Mouse (Mus musculus) forebrain, embryonic 11.5 days (tissue): Measurements from ENCODE around the gene Ppp2r5c. TPM values are rescaled to one million over a fixed set of nuclear protein-coding genes. Genes with fewer than 3 reads are reported as not detected.

Experiments used
- ATAC-seq: fragments of 200-750 bp; cut with Nextera tagmentation; replicated peaks from 2 replicates; pipeline ENCODE4 v1.8.0; 2017; ENCODE audit warnings: moderate TSS enrichment; ENCODE audit not compliant: low FRiP score
- DNase-seq: peaks from one replicate; pipeline ENCODE4 v3.0.0-alpha.2; 2017; ENCODE audit warnings: low spot score
- H3K27ac ChIP-seq: fragments of 300-500 bp; sonication (generic); 2 replicates; pipeline ENCODE4 v1.5.1; 2014; ENCODE audit warnings: low read depth, low read length
- H3K27me3 ChIP-seq: fragments of 300-500 bp; sonication (generic); 2 replicates; pipeline ENCODE4 v1.6.1; 2014; ENCODE audit warnings: mild to moderate bottlenecking, low read length, mixed read lengths; ENCODE audit not compliant: control insufficient read depth, insufficient read depth
- H3K36me3 ChIP-seq: fragments of 300-500 bp; sonication (generic); 2 replicates; pipeline ENCODE4 v1.6.1; 2014; ENCODE audit warnings: mild to moderate bottlenecking, low read length, moderate library complexity, mixed read lengths; ENCODE audit not compliant: control insufficient read depth, insufficient read depth
- H3K4me1 ChIP-seq: fragments of 300-500 bp; sonication (generic); replicated peaks from 2 replicates; pipeline ENCODE4 v1.6.1; 2014; ENCODE audit warnings: low read length, mixed read lengths; ENCODE audit not compliant: control insufficient read depth, insufficient read depth
- H3K4me2 ChIP-seq: fragments of 300-500 bp; sonication (generic); 2 replicates; pipeline ENCODE4 v1.6.1; 2014; ENCODE audit warnings: low read depth, mild to moderate bottlenecking, low read length, moderate library complexity, mixed read lengths; ENCODE audit not compliant: severe bottlenecking
- H3K4me3 ChIP-seq: fragments of 300-500 bp; sonication (generic); 2 replicates; pipeline ENCODE4 v1.5.1; 2014; ENCODE audit warnings: low read depth, low read length
- H3K9ac ChIP-seq: fragments of 300-500 bp; sonication (generic); 2 replicates; pipeline ENCODE4 v1.6.1; 2014; ENCODE audit warnings: low read length
- H3K9me3 ChIP-seq: fragments of 300-500 bp; sonication (generic); 2 replicates; pipeline ENCODE4 v1.6.1; 2016; ENCODE audit warnings: low read length, mixed read lengths; ENCODE audit not compliant: control insufficient read depth
- WGBS: fragments of 180-500 bp; shearing (Covaris S2); extraction: QIAGEN DNeasy Blood & Tissue Kit; methylation state at CpG from one replicate; pipeline ENCODE4 v1.1.7; 2014; 5-methylcytosine and 5-hydroxymethylcytosine counted together
- polyA plus RNA-seq: library from polyadenylated mRNA; unstranded; fragments of >200 nt; fragmentation: Nextera tagmentation; extraction: Ambion mirVana; gene quantifications from 2 replicates; pipeline ENCODE4 v1.2.1, GENCODE M21; 2014

The Ppp2r5c gene
- polyA plus RNA-seq, 1 experiment from 2014 or later: 163 TPM

DNA sequence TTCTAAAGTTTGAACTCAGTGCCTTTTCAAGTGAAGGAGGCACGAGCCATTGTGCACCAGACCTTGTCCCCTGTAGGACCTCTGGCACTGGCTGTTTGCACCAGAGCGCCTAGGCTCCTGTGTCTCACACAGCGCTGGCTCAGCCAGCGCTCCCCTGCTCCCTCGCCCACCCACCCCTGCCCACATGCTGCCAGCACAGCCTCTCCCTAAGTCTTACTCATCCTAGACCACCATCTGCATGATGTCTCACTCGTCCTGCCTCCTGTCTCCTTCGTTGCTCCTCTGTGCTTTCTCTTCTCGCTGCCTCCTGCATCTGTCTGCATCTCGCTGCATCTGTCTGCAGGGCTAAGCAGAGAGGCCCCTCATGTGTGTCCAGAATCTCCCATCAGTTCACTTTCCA is 131.4 kb downstream of the Ppp2r5c start:
- Histone ChIP-seq H3K4me1 (no peaks in the 10 kb centered on the region), H3K4me2 (no peak overlapping the region), H3K36me3 (no peaks in the 10 kb centered on the region; the same call in 1 of the 2 replicates), H3K4me3 (no peak overlapping the region), H3K9ac (no peak overlapping the region), H3K27me3 (no peaks in the 10 kb centered on the region), H3K27ac (no peak overlapping the region), H3K9me3 (no peaks in the 10 kb centered on the region)
- no peak for DNase-seq
- 93% methylated on average over 9 of the region's 9 CpGs for WGBS
- no peak for ATAC-seq

DNA sequence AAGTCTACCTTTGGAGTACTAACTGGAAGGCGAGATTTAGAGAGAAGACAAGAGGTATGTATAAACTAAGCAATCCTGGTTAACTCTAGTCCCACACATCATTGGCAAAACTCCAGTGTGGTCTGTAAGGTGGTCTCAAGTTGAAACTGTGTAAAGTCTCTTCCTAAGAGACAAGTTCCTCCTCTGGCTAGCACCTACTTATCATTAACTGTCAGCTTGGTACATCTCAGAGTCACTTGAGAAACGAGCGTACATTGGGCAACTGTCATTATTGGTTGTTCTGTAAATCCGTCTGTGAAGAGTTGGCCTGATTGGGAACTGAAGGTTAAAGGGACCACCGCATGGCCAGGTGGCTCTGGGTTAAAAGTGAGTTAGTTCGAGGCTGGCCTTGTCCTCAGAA is 141.7 kb downstream of the Ppp2r5c start:
- no peak overlapping the region for H3K4me2 ChIP-seq
- 77% methylated on average over 6 of the region's 6 CpGs for WGBS
- H3K36me3 ChIP-seq: no peaks in the 10 kb centered on the region
- H3K27ac ChIP-seq: no peak overlapping the region
- peaks cover 5% of the 10 kb centered on the region; the same call in 1 of the 2 replicates for H3K4me1 ChIP-seq
- DNase-seq (no peak), ATAC-seq (no peak)
- no peaks in the 10 kb centered on the region for H3K27me3 ChIP-seq
- no peaks in the 10 kb centered on the region for H3K9me3 ChIP-seq
- no peak overlapping the region for H3K4me3 ChIP-seq
- no peak overlapping the region for H3K9ac ChIP-seq

DNA sequence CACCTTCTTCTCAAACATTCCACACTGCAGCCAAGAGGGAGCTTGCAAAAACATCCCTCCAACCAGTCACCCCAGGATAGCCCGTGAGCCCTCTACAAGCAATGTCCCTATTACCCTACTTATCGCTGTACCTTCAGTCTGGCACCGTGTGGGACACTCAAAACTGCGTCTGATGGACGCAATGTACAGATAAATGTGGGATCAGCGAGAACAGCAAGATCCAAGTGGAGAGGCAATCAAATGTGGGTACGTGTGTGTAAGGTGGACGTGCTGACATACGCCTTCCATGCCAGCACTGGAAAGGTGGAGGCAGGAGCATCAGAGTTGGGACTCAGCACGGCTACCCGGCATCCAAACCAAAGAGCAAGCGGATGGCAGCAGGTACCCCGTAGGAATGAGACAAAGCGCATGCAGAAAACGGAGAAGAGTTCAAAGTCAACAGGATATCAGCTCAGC is 143.9 kb downstream of the Ppp2r5c start:
- H3K4me2 ChIP-seq: peak overlapping the region; percentile 98
- peak overlapping the region; percentile 82 for H3K4me3 ChIP-seq
- H3K9ac ChIP-seq: peak overlapping the region; percentile 89
- no peaks in the 10 kb centered on the region for H3K27me3 ChIP-seq
- WGBS: 3% methylated on average over 15 of the region's 15 CpGs
- no peaks in the 10 kb centered on the region for H3K36me3 ChIP-seq
- peaks cover 5% of the 10 kb centered on the region; the same call in 1 of the 2 replicates for H3K4me1 ChIP-seq
- peak overlapping the region; percentile 75 for H3K27ac ChIP-seq
- ATAC-seq (no peak; the same call in none of the 2 replicates), DNase-seq (no peak)
- no peaks in the 10 kb centered on the region for H3K9me3 ChIP-seq

DNA sequence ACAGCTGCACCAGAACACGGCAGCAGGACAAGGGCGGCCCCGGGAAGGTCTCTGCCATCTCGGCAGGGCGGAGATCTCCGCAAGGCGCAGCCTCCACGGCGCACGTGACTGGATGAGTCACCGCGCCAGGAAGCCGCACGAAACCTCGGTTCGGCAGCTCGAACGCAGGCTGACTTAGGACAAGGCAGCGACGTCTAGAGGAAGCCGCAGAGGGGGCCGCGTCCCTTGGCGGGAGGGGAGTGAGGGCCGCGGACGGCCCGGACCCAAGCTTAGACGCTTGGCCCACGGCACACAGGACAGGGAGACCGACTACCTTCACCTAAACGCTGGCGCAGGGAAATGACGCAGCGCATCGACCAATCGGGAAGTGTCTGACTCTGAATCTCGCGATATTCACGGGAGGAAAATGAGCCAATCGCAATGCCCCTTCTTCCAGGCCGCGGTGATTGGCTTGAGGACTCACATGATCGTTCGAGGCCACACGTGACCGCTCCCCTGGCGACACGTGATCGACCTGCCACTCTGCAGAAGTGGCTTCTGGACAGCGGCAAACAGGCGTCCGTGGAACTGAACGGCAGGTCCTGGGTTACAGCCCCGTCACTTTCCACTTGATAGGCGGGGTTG is 144.5 kb downstream of the Ppp2r5c start:
- Histone ChIP-seq H3K4me1 (peaks cover 5% of the 10 kb centered on the region; the same call in 1 of the 2 replicates), H3K36me3 (no peaks in the 10 kb centered on the region), H3K9me3 (no peaks in the 10 kb centered on the region), H3K4me2 (peak overlapping the region; percentile 98), H3K9ac (peak overlapping the region; percentile 89), H3K27ac (peak overlapping the region; percentile 75), H3K4me3 (peak overlapping the region; percentile 82), H3K27me3 (no peaks in the 10 kb centered on the region)
- DNase-seq: peak; percentile 98
- 0% methylated on average over 55 of the region's 56 CpGs for WGBS
- peak; percentile 99 for ATAC-seq

DNA sequence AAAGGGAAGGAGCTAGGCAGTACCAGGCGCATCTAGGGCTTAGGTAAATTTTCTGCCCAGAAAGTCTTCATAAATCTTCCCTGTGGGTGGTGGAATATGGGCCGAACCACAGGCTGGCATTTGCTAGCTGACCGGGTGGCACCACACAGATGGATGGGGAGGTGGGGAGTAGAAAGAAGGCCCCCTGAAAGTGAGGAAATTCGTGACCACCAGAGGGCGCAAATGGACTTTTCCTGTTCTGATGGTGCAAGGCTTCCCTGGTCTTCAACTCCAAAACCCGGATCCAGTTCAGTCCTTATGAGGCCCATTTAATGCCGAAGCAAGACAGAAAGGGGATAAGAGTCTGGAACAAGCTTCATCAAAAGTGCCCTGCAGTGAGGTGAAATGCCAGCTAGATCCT is 151.6 kb downstream of the Ppp2r5c start:
- H3K27me3 ChIP-seq: peaks cover 2% of the 10 kb centered on the region; the same call in 1 of the 2 replicates
- no peaks in the 10 kb centered on the region for H3K36me3 ChIP-seq
- H3K4me1 ChIP-seq: no peaks in the 10 kb centered on the region; the same call in 1 of the 2 replicates
- ATAC-seq (no peak), DNase-seq (peak; percentile 87)
- no peaks in the 10 kb centered on the region for H3K9me3 ChIP-seq
- no peak overlapping the region for H3K4me3 ChIP-seq
- no peak overlapping the region; the same call in 1 of the 2 replicates for H3K9ac ChIP-seq
- no peak overlapping the region for H3K27ac ChIP-seq
- H3K4me2 ChIP-seq: no peak overlapping the region
- 10% methylated on average over 7 of the region's 7 CpGs for WGBS

DNA sequence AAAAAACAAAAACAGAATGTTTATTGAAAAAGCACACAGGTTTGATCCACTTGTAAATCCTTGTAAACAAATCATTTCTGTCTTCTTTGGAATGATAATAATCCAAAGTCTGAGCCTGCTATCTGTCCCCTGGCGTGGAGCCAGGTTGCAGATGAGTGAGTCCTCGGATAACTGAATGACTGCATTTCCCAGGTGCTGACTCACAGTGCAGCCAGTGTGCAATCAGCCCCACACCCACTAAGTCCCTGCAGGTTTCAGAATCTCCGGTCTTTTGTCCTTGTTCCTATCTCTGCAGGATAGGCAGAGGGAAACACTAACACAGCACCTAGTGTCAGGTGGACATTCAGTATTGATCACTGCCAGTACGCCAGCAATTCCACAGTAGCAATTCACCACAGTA is 152.9 kb downstream of the Ppp2r5c start:
- DNase-seq (no peak), ATAC-seq (no peak)
- no peak overlapping the region for H3K27ac ChIP-seq
- 76% methylated on average over 4 of the region's 4 CpGs for WGBS
- no peak overlapping the region for H3K4me3 ChIP-seq
- H3K9ac ChIP-seq: no peak overlapping the region
- H3K4me1 ChIP-seq: no peaks in the 10 kb centered on the region; the same call in 1 of the 2 replicates
- H3K9me3 ChIP-seq: no peaks in the 10 kb centered on the region
- H3K27me3 ChIP-seq: peaks cover 2% of the 10 kb centered on the region; the same call in 1 of the 2 replicates
- H3K4me2 ChIP-seq: no peak overlapping the region
- no peaks in the 10 kb centered on the region for H3K36me3 ChIP-seq

DNA sequence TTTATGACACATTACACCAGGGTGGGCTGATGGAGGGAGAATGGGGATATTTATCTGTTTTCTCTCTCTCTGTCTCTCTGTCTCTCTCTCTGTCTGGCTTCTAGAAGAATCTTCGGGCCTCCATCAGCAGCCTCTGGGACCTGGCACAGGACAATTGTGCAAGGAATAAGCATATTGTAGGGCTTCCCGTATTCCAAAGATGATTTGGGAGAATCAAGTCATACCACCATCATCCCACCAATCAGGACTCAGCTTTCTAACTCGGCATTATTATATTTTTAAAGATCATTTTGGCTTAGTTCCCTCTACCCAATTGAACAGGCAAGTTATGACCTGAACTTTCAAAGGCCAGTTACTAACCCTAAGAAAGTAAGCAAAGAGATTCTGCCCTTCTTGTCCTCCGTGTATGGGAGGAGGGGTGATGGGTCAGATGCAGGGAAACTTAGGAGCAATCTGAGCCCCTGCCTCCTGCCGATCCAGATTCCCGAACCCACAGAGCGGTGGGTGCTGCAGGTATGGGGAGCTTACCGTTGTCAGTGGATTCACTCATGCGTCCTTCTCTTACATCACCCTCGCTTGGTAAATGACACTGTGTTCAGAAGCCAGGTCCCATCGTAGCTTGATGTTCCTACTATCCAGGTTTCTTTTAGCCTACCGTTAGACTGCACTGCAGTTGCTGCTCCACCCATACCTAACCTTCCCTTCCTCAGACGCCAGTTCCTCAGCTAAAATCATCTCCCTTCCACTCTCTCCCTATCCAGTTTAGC is 153.5 kb downstream of the Ppp2r5c start:
- DNase-seq (no peak), ATAC-seq (no peak)
- no peaks in the 10 kb centered on the region for H3K9me3 ChIP-seq
- H3K4me1 ChIP-seq: no peaks in the 10 kb centered on the region; the same call in 1 of the 2 replicates
- H3K4me2 ChIP-seq: peak overlapping the region; percentile 76
- H3K27ac ChIP-seq: no peak overlapping the region
- H3K9ac ChIP-seq: peak overlapping the region; percentile 35; the same call in 1 of the 2 replicates
- peaks cover 2% of the 10 kb centered on the region; the same call in 1 of the 2 replicates for H3K27me3 ChIP-seq
- WGBS: 60% methylated on average over 13 of the region's 13 CpGs
- peak overlapping the region; percentile 97 for H3K4me3 ChIP-seq
- no peaks in the 10 kb centered on the region for H3K36me3 ChIP-seq

DNA sequence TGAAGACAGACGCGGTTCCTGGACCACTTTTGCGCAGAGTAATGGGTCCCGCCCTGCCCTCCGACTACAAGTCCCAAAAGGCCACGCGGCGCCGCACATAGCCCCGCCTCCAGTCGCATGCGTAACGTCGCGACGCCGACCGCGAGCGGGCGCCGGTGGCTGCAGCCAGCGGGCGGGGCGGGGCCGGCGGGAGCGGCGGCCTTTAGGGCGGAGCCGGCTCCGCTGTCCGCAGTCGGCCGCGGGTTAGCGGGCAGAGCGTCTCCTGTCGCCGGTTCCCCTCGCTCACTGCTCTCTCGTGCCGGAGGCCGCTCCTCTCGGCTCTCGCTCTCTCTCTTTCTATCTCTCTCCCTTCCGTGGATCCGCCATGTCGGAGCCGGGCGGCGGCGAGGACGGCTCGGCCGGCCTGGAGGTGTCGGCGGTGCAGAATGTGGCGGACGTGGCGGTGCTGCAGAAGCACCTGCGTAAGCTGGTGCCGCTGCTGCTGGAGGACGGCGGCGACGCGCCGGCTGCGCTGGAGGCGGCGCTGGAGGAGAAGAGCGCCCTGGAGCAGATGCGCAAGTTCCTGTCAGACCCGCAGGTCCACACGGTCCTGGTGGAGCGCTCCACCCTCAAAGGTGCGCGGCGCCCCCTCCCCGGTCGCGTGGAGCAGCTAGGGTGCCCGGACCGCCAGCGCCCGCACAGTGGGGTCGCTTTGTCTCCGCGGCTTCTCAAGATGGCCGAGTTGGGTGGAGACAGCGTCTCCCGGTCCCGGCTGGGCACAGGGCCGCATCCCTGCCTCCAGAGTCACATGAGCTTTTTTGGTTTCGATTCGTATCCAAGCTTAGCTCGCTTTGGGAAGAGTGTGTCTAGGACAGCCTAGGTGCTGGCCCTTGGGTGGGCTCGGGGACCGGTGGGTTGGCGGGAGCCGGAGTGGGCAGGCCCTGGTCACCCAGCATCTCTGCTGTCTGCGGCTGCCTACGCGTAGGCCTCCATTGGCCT is 154.6 kb downstream of the Ppp2r5c start, which contains the start of gene Dync1h1:
Dync1h1 (plus strand) TSS at position 212 of the 978 bp plus-strand sequence.
- Histone ChIP-seq H3K4me1 (no peaks in the 10 kb centered on the region; the same call in 1 of the 2 replicates), H3K9ac (peak within 1 kb of the TSS; percentile 97), H3K4me3 (peak within 1 kb of the TSS; percentile 97), H3K27ac (peak within 1 kb of the TSS; percentile 89), H3K9me3 (no peaks in the 10 kb centered on the region), H3K36me3 (no peaks in the 10 kb centered on the region), H3K4me2 (peak within 1 kb of the TSS; percentile 76), H3K27me3 (peaks cover 2% of the 10 kb centered on the region; the same call in 1 of the 2 replicates)
- ATAC-seq (peak; percentile 94), DNase-seq (peak; percentile 96)
- WGBS: under 1% methylated on average over 103 of the region's 105 CpGs
